Mouse (Mus musculus): ENCODE results near the gene Dll3. TPM values are rescaled to one million over a fixed set of nuclear protein-coding genes. Genes with fewer than 3 reads are reported as not detected.

The Dll3 gene
- polyA plus RNA-seq, 1 experiment from 2014 or later, result 0.50 TPM

GRCm38 (mm10) chr7:28290165-28290564 lies 11.9 kb downstream of the Dll3 start:
- H3K27ac ChIP-seq (ENCODE audit: low read length), result no peak overlapping the region
- H3K9ac ChIP-seq (replicated peaks; ENCODE audit: low read length), result peak overlapping the region; percentile 12; the same call in 1 of the 2 replicates
- peaks cover 11% of the 10 kb centered on the region for H3K4me1 ChIP-seq (ENCODE audit: insufficient read depth, low read length)
- WGBS, result under 1% methylated on average over 18 of the region's 18 CpGs
- no peaks in the 10 kb centered on the region for H3K36me3 ChIP-seq (ENCODE audit: insufficient read depth, low read length)
- H3K4me2 ChIP-seq (replicated peaks; ENCODE audit: low read depth, low read length), result peak overlapping the region; percentile 56
- peak overlapping the region; percentile 39 for H3K4me3 ChIP-seq (ENCODE audit: low read length)
- ATAC-seq (ENCODE audit: low FRiP score, low TSS enrichment), result no peak
- peaks cover 68% of the 10 kb centered on the region for H3K27me3 ChIP-seq (ENCODE audit: insufficient read depth, low read length)
- no peaks in the 10 kb centered on the region for H3K9me3 ChIP-seq (ENCODE audit: low read length)

- Histone ChIP-seq H3K9me3 (ENCODE audit: low read length) (no peaks in the 10 kb centered on the region), H3K4me2 (replicated peaks; ENCODE audit: low read depth, low read length) (no peak overlapping the region), H3K9ac (replicated peaks; ENCODE audit: low read length) (no peak overlapping the region), H3K36me3 (ENCODE audit: insufficient read depth, low read length) (no peaks in the 10 kb centered on the region), H3K4me1 (ENCODE audit: insufficient read depth, low read length) (peaks cover 8% of the 10 kb centered on the region; the same call in 1 of the 2 replicates), H3K27me3 (ENCODE audit: insufficient read depth, low read length) (no peaks in the 10 kb centered on the region), H3K4me3 (ENCODE audit: low read length) (no peak overlapping the region), H3K27ac (ENCODE audit: low read length) (no peak overlapping the region)
- ATAC-seq (ENCODE audit: low FRiP score, low TSS enrichment), result peak; percentile 74; the same call in 1 of the 2 replicates
- 45% methylated on average over 7 of the region's 7 CpGs for WGBS
Measured at GRCm38 (mm10) chr7:28280630-28281029, 21.4 kb downstream of the Dll3 start.

DNA sequence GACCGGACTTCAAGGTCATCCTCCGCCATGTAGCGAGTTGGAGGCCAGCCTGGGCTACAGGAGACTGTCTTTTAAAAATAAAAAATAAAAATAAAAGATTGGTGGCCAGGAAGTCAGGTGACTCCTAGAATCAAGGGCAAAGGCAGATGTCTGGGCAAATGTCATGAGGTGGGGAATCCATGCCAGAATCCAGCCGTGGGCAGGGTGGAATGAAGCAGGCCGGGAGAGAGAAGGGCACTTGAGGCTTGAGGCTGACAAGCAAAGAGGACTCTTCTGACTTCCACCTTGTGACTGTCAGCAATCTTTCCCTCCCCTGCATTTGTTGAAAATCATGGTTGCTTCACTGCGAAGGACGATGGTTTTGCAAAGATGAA lies 23.8 kb downstream of the Dll3 start:
- Histone ChIP-seq H3K9ac (replicated peaks; ENCODE audit: low read length) (peak overlapping the region; percentile 81), H3K4me1 (ENCODE audit: insufficient read depth, low read length) (peaks cover 8% of the 10 kb centered on the region; the same call in 1 of the 2 replicates), H3K27me3 (ENCODE audit: insufficient read depth, low read length) (no peaks in the 10 kb centered on the region), H3K4me3 (ENCODE audit: low read length) (peak overlapping the region; percentile 59), H3K36me3 (ENCODE audit: insufficient read depth, low read length) (no peaks in the 10 kb centered on the region), H3K27ac (ENCODE audit: low read length) (no peak overlapping the region), H3K4me2 (replicated peaks; ENCODE audit: low read depth, low read length) (peak overlapping the region; percentile 64), H3K9me3 (ENCODE audit: low read length) (no peaks in the 10 kb centered on the region)
- no peak for ATAC-seq (ENCODE audit: low FRiP score, low TSS enrichment)
- 82% methylated on average over 7 of the region's 7 CpGs for WGBS

GRCm38 (mm10) chr7:28277615-28278278 lies 24.3 kb downstream of the Dll3 start, which contains the start of gene Eid2b:
Gene Eid2b, plus strand, starts transcription at chr7:28277739.
- H3K4me2 ChIP-seq (replicated peaks; ENCODE audit: low read depth, low read length), result peak within 1 kb of the TSS; percentile 64
- H3K27ac ChIP-seq (ENCODE audit: low read length), result peak within 1 kb of the TSS; percentile 48; the same call in 1 of the 2 replicates
- WGBS, result 2% methylated on average over 68 of the region's 68 CpGs
- ATAC-seq (ENCODE audit: low FRiP score, low TSS enrichment), result peak; percentile 78
- H3K27me3 ChIP-seq (ENCODE audit: insufficient read depth, low read length), result no peaks in the 10 kb centered on the region
- H3K4me1 ChIP-seq (ENCODE audit: insufficient read depth, low read length), result peaks cover 8% of the 10 kb centered on the region; the same call in 1 of the 2 replicates
- peaks cover 3% of the 10 kb centered on the region; the same call in 1 of the 2 replicates for H3K36me3 ChIP-seq (ENCODE audit: insufficient read depth, low read length)
- peak within 1 kb of the TSS; percentile 59 for H3K4me3 ChIP-seq (ENCODE audit: low read length)
- peak within 1 kb of the TSS; percentile 81 for H3K9ac ChIP-seq (replicated peaks; ENCODE audit: low read length)
- H3K9me3 ChIP-seq (ENCODE audit: low read length), result no peaks in the 10 kb centered on the region

DNA sequence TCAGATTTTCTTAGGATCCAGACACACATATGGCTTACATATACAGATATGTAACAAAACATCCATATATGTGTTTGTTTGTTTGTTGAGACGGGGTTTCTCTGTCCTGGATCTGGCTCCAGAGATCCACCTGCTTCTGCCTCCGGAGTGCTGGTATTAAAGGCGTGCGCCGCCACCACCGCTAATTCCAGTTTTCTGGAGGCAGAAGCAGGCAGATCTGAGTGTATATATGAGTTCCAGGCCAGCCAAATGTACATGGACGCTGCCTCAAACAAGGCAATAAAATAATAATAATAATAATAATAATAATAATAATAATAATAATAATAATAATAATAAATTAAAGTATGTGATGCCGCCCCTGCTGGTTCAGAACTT lies 24.8 kb downstream of the Dll3 start:
- Histone ChIP-seq H3K9me3 (ENCODE audit: low read length) (no peaks in the 10 kb centered on the region), H3K27ac (ENCODE audit: low read length) (no peak overlapping the region), H3K4me3 (ENCODE audit: low read length) (no peak overlapping the region), H3K36me3 (ENCODE audit: insufficient read depth, low read length) (peaks cover 4% of the 10 kb centered on the region; the same call in 1 of the 2 replicates), H3K9ac (replicated peaks; ENCODE audit: low read length) (no peak overlapping the region), H3K4me2 (replicated peaks; ENCODE audit: low read depth, low read length) (no peak overlapping the region), H3K27me3 (ENCODE audit: insufficient read depth, low read length) (no peaks in the 10 kb centered on the region), H3K4me1 (ENCODE audit: insufficient read depth, low read length) (peaks cover 8% of the 10 kb centered on the region; the same call in 1 of the 2 replicates)
- 58% methylated on average over 8 of the region's 8 CpGs for WGBS
- no peak for ATAC-seq (ENCODE audit: low FRiP score, low TSS enrichment)

- H3K9ac ChIP-seq (replicated peaks; ENCODE audit: low read length), result no peak overlapping the region
- no peak overlapping the region for H3K27ac ChIP-seq (ENCODE audit: low read length)
- no peak overlapping the region for H3K4me3 ChIP-seq (ENCODE audit: low read length)
- peaks cover 24% of the 10 kb centered on the region for H3K36me3 ChIP-seq (ENCODE audit: insufficient read depth, low read length)
- no peak overlapping the region for H3K4me2 ChIP-seq (replicated peaks; ENCODE audit: low read depth, low read length)
- 73% methylated on average over 3 of the region's 3 CpGs for WGBS
- H3K4me1 ChIP-seq (ENCODE audit: insufficient read depth, low read length), result peaks cover 9% of the 10 kb centered on the region; the same call in 1 of the 2 replicates
- H3K27me3 ChIP-seq (ENCODE audit: insufficient read depth, low read length), result no peaks in the 10 kb centered on the region
- H3K9me3 ChIP-seq (ENCODE audit: low read length), result peaks cover 4% of the 10 kb centered on the region; the same call in 1 of the 2 replicates
- ATAC-seq (ENCODE audit: low FRiP score, low TSS enrichment), result no peak
Measured at GRCm38 (mm10) chr7:28271761-28272160, 30.3 kb downstream of the Dll3 start.

DNA sequence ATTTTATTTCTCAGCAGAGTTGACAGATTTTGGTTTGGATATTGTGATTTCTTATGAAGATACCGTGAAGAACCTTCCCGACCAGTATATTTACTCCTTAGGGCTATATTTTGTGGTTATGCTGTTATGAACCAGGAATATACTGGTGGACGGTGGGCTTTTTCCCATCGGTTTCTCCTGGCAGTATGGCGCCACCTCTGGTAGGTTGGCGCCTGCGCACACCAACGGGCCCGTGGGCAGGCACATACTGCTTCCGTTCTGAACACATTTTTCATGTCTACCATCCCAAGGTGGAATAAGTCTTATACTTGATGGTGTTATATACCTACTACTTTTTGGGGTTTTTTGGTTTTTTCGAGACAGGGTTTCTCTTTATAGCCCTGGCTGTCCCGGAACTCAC lies 32.7 kb downstream of the Dll3 start:
- no peak overlapping the region for H3K4me2 ChIP-seq (replicated peaks; ENCODE audit: low read depth, low read length)
- H3K27ac ChIP-seq (ENCODE audit: low read length), result no peak overlapping the region
- no peak for ATAC-seq (ENCODE audit: low FRiP score, low TSS enrichment)
- H3K4me1 ChIP-seq (ENCODE audit: insufficient read depth, low read length), result peaks cover 9% of the 10 kb centered on the region; the same call in 1 of the 2 replicates
- 91% methylated on average over 12 of the region's 12 CpGs for WGBS
- no peak overlapping the region for H3K9ac ChIP-seq (replicated peaks; ENCODE audit: low read length)
- no peaks in the 10 kb centered on the region for H3K27me3 ChIP-seq (ENCODE audit: insufficient read depth, low read length)
- peaks cover 24% of the 10 kb centered on the region for H3K36me3 ChIP-seq (ENCODE audit: insufficient read depth, low read length)
- no peak overlapping the region for H3K4me3 ChIP-seq (ENCODE audit: low read length)
- peaks cover 4% of the 10 kb centered on the region; the same call in 1 of the 2 replicates for H3K9me3 ChIP-seq (ENCODE audit: low read length)

- Histone ChIP-seq H3K4me2 (replicated peaks; ENCODE audit: low read depth, low read length) (peak overlapping the region; percentile 75), H3K27ac (ENCODE audit: low read length) (peak overlapping the region; percentile 90), H3K4me3 (ENCODE audit: low read length) (peak overlapping the region; percentile 85), H3K9ac (replicated peaks; ENCODE audit: low read length) (peak overlapping the region; percentile 99), H3K4me1 (ENCODE audit: insufficient read depth, low read length) (peaks cover 9% of the 10 kb centered on the region; the same call in 1 of the 2 replicates), H3K36me3 (ENCODE audit: insufficient read depth, low read length) (peaks cover 24% of the 10 kb centered on the region), H3K27me3 (ENCODE audit: insufficient read depth, low read length) (no peaks in the 10 kb centered on the region), H3K9me3 (ENCODE audit: low read length) (peaks cover 4% of the 10 kb centered on the region; the same call in 1 of the 2 replicates)
- 22% methylated on average over 16 of the region's 16 CpGs for WGBS
- ATAC-seq (ENCODE audit: low FRiP score, low TSS enrichment), result no peak
Measured at GRCm38 (mm10) chr7:28268576-28268975, 33.5 kb downstream of the Dll3 start.

DNA sequence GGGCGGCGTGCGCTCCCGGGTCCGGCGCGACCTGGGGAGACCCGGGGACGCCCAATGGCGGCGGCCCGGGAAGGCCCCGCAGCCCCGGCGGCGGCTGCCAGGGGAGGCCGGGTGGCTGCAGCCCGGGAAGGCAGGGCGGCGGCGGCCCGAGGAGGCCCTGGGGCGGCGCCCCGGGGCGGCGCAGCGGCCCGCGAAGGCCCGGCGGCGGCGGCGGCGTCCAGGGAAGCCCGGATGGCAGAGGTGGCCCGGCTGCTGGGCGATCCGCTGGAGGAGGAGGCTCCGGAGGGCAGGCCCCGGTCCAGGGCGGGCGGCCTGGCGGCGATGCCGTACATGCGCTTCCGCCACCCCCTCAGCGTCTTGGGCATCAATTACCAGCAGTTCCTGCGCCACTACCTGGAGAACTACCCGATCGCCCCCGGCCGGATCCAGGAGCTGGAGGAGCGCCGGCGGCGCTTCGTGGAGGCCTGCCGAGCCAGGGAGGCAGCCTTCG lies 34.0 kb downstream of the Dll3 start:
- peak overlapping the region; percentile 85 for H3K4me3 ChIP-seq (ENCODE audit: low read length)
- peaks cover 24% of the 10 kb centered on the region for H3K36me3 ChIP-seq (ENCODE audit: insufficient read depth, low read length)
- ATAC-seq (ENCODE audit: low FRiP score, low TSS enrichment), result peak; percentile 75
- H3K4me1 ChIP-seq (ENCODE audit: insufficient read depth, low read length), result peaks cover 9% of the 10 kb centered on the region; the same call in 1 of the 2 replicates
- peak overlapping the region; percentile 75 for H3K4me2 ChIP-seq (replicated peaks; ENCODE audit: low read depth, low read length)
- H3K9ac ChIP-seq (replicated peaks; ENCODE audit: low read length), result peak overlapping the region; percentile 99
- H3K9me3 ChIP-seq (ENCODE audit: low read length), result peaks cover 4% of the 10 kb centered on the region; the same call in 1 of the 2 replicates
- 0% methylated on average over 54 of the region's 62 CpGs for WGBS
- peak overlapping the region; percentile 90 for H3K27ac ChIP-seq (ENCODE audit: low read length)
- no peaks in the 10 kb centered on the region for H3K27me3 ChIP-seq (ENCODE audit: insufficient read depth, low read length)
